Mouse (Mus musculus): ENCODE data around the gene Atp10b.

- no peak for TF ChIP-seq POLR2A (IDR thresholded peaks at IDR 0.05; ENCODE audit: control insufficient read depth, extremely low read depth, insufficient read depth, low read length, poor library complexity)
- TF ChIP-seq CTCF (IDR thresholded peaks at IDR 0.05; ENCODE audit: borderline replicate concordance, control insufficient read depth, extremely low read depth, insufficient read depth, low read length, poor library complexity): no peak
Observed at GRCm38 (mm10) chr11:43158814-43159213, 9.1 kb downstream of the Atp10b start.

All from thymus, adult 2 months (tissue).